25 mouse cellular contexts compared by ENCODE assay signal in genomic region chr13:93972423-93972822, GRCm38 (mm10).
DNase-seq lines count a peak whose midpoint lies in the region; ATAC-seq and TF ChIP-seq lines count a peak whose summit lies in the region.
"Had no signal": no experiment of that assay in that cellular context is flagged by ENCODE, and none has a peak within 500 bp of the region (broad histone marks: within the 10 kb centered on the region; RNA-seq: fewer than 3 reads in every experiment).

No protein-coding gene starts in this region.

- H3K9ac ChIP-seq in lung, embryonic 14.5 days: no peak overlapping the region
- no peak overlapping the region for H3K9ac ChIP-seq in lung, postnatal 0 days (replicated peaks; ENCODE audit: low read depth)

- no peak for ATAC-seq in lung, embryonic 14.5 days (ENCODE audit: insufficient read depth)
- no peak for ATAC-seq in lung, postnatal 0 days
- ATAC-seq: activated CD4-positive, CD25-positive, alpha-beta regulatory T cell, adult 4 months; CD4-positive, CD25-positive, alpha-beta regulatory T cell, adult 4 months; Patski had no signal

- H3K36me3 ChIP-seq in lung, embryonic 14.5 days (ENCODE audit: insufficient read depth): no peaks in the 10 kb centered on the region
- no peaks in the 10 kb centered on the region for H3K36me3 ChIP-seq in lung, postnatal 0 days (ENCODE audit: insufficient read depth, low read length)
- no peaks in the 10 kb centered on the region for H3K36me3 ChIP-seq in thymus, adult 2 months (ENCODE audit: control insufficient read depth, insufficient read depth, low read length)
- H3K36me3 ChIP-seq: G1E had no signal

- H3K9me3 ChIP-seq in lung, embryonic 14.5 days (ENCODE audit: low read depth, low read length): no peaks in the 10 kb centered on the region
- no peaks in the 10 kb centered on the region for H3K9me3 ChIP-seq in lung, postnatal 0 days (ENCODE audit: low read length)
- H3K9me3 ChIP-seq: G1E had no signal

- no peak overlapping the region for H3K27ac ChIP-seq in lung, embryonic 14.5 days (ENCODE audit: low read depth)
- H3K27ac ChIP-seq in lung, postnatal 0 days (ENCODE audit: low read length): no peak overlapping the region
- peak overlapping the region; percentile 35; the same call in 1 of the 2 replicates for H3K27ac ChIP-seq in brown adipose tissue, adult 24 weeks (replicated peaks; ENCODE audit: low read depth, low read length)
- no peak overlapping the region for H3K27ac ChIP-seq in thymus, adult 2 months (ENCODE audit: control insufficient read depth, insufficient read depth, low read length)

- H3K27me3 ChIP-seq in lung, embryonic 14.5 days (ENCODE audit: insufficient read depth, low read length): no peaks in the 10 kb centered on the region
- no peaks in the 10 kb centered on the region for H3K27me3 ChIP-seq in lung, postnatal 0 days (replicated peaks; ENCODE audit: insufficient read depth, low read length)
- H3K27me3 ChIP-seq in thymus, adult 2 months (ENCODE audit: control insufficient read depth, insufficient read depth, low read length): no peaks in the 10 kb centered on the region
- H3K27me3 ChIP-seq: CH12.LX, Patski had no signal

- TF ChIP-seq EP300 in lung, postnatal 0 days (IDR thresholded peaks at IDR 0.05): no peak

- H3K4me2 ChIP-seq in lung, embryonic 14.5 days: no peak overlapping the region
- no peak overlapping the region for H3K4me2 ChIP-seq in lung, postnatal 0 days (replicated peaks; ENCODE audit: low read depth, low read length)

- DNase-seq in lung, embryonic 14.5 days: peak; percentile 51
- DNase-seq in lung, postnatal 0 days (ENCODE audit: low spot score): no peak
- DNase-seq in 3T3-L1 (ENCODE audit: low read depth, low spot score) (peak; percentile 43), adipocyte (ENCODE audit: low spot score) (peak; percentile 73)
- DNase-seq in kidney, postnatal 36 days: no peak
- no peak for DNase-seq in cerebellum, postnatal 4 days (ENCODE audit: low spot score in 2 of 2)
- no peak for DNase-seq in thymus, adult 2 months
- DNase-seq: adrenal gland, adult 2 months; adrenal gland, adult 8-10 months; adrenal gland, postnatal 10 days; adrenal gland, postnatal 14 days; adrenal gland, postnatal 25 days; adrenal gland, postnatal 36 days; B cell, adult 2 months; cerebellum, adult 11 months; cerebellum, adult 11-12 months; cerebellum, adult 18-20 months; cerebellum, adult 2 months; cerebellum, adult 8-10 months had no signal

- H3K4me1 ChIP-seq in lung, embryonic 14.5 days (ENCODE audit: insufficient read depth): no peaks in the 10 kb centered on the region
- H3K4me1 ChIP-seq in lung, postnatal 0 days (ENCODE audit: insufficient read depth, low read depth, low read length): no peaks in the 10 kb centered on the region
- peaks cover 10% of the 10 kb centered on the region; the same call in 1 of the 2 replicates for H3K4me1 ChIP-seq in brown adipose tissue, adult 24 weeks (ENCODE audit: control insufficient read depth, insufficient read depth, insufficient read length, low read length)
- H3K4me1 ChIP-seq in thymus, adult 2 months (replicated peaks; ENCODE audit: control insufficient read depth, insufficient read depth, low read length): no peaks in the 10 kb centered on the region

- WGBS in lung, embryonic 14.5 days: 63% methylated on average over 3 of the region's 3 CpGs
- WGBS in lung, postnatal 0 days: 52% methylated on average over 3 of the region's 3 CpGs
- 64% methylated on average over 3 of the region's 3 CpGs for WGBS in thymus, adult 2 months

- no peak for TF ChIP-seq POLR2A in thymus, adult 2 months (IDR thresholded peaks at IDR 0.05; ENCODE audit: control insufficient read depth, extremely low read depth, insufficient read depth, low read length, poor library complexity)

- no peak overlapping the region for H3K4me3 ChIP-seq in lung, embryonic 14.5 days (ENCODE audit: low read depth, low read length)
- H3K4me3 ChIP-seq in lung, postnatal 0 days (ENCODE audit: low read depth, low read length): no peak overlapping the region
- no peak overlapping the region for H3K4me3 ChIP-seq in brown adipose tissue, adult 24 weeks (ENCODE audit: insufficient read depth, low read depth, low read length)
- H3K4me3 ChIP-seq in thymus, adult 2 months (ENCODE audit: control insufficient read depth, insufficient read depth, low read length): no peak overlapping the region

- TF ChIP-seq CTCF in lung, embryonic 14.5 days (IDR thresholded peaks at IDR 0.05; ENCODE audit: low read depth): no peak
- TF ChIP-seq CTCF in lung, postnatal 0 days (IDR thresholded peaks at IDR 0.05): no peak
- no peak for TF ChIP-seq CTCF in thymus, adult 2 months (IDR thresholded peaks at IDR 0.05; ENCODE audit: borderline replicate concordance, control insufficient read depth, extremely low read depth, insufficient read depth, low read length, poor library complexity)

Comparison
In these comparisons a context has a peak if more than half of its experiments do, and no peak if none do; other contexts are left out.
1. DNase-seq: peak in lung, embryonic 14.5 days (single experiment), 3T3-L1 (single experiment) and adipocyte (single experiment); none in lung, postnatal 0 days (single experiment), kidney, postnatal 36 days (0 of 2), cerebellum, postnatal 4 days (0 of 2) and thymus, adult 2 months (single experiment).